Mouse (Mus musculus) brown adipose tissue, adult 24 weeks (tissue): ENCODE measurements around the gene Hamp. TPM values are rescaled to one million over a fixed set of nuclear protein-coding genes. Genes with fewer than 3 reads are reported as not detected.

Source experiments
- H3K27ac ChIP-seq: fragments of 200-500 bp; replicated peaks from 2 replicates; pipeline ENCODE4 v1.5.1; 2012; ENCODE audit warnings: low read depth, mild to moderate bottlenecking, low read length
- H3K4me1 ChIP-seq: fragments of 200-500 bp; 2 replicates; pipeline ENCODE4 v1.6.1; 2012; ENCODE audit warnings: low read length, mixed read lengths; ENCODE audit not compliant: control insufficient read depth, insufficient read depth, insufficient read length
- H3K4me3 ChIP-seq: fragments of 200-500 bp; 2 replicates; pipeline ENCODE4 v1.5.1; 2012; ENCODE audit warnings: low read depth, mild to moderate bottlenecking, low read length, moderate library complexity; ENCODE audit not compliant: insufficient read depth
- polyA plus RNA-seq: library from polyadenylated mRNA; stranded (reverse); fragments of >200 nt; gene quantifications from 2 replicates; pipeline ENCODE4 v1.2.4, GENCODE M21; 2012; ENCODE audit not compliant: missing spikeins, insufficient read depth, insufficient read length

Hamp gene
- polyA plus RNA-seq, 1 experiment, result 4.4 TPM

DNA sequence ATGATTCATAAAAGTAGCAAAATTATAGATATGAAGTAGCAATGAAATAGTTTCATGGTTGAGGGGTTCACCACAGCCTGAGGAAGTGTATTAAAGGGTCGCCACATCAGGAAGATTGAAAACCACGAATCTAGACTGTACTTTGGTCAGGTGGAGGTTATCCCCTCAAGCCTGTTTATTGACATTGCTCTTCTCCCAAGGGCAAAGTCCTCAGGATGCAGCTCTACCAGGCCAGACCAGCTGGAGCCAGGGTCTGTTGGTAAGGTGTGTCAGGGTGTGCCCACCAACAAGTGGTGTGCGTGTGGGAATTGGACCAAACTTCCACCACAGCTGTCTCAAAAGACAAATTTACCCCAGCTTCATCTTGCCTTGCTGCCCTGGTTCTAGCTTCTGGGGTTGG, 48.6 kb downstream of the Hamp start:
- Histone ChIP-seq H3K27ac (no peak overlapping the region), H3K4me3 (no peak overlapping the region), H3K4me1 (no peaks in the 10 kb centered on the region)

DNA sequence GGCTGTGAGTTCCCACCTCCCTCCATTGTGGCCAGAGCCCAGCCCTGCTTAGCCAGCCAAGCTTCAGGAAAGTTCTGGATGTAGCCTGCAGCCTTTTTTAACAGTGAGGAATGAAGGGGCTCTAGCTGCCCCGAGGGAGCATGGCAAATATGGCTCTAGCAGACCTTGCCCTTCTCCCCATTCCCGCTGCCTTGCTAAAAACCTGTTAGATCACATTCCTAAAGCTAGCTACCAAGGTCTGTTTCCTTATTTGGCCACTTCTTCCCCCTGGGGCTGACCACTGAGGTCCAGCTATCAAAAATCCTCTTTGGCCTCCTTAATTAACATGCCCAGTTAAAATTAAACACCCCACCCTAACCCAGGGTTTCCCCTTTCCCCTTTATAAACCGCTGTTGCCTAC, 51.3 kb downstream of the Hamp start:
- Histone ChIP-seq H3K27ac (no peak overlapping the region), H3K4me3 (no peak overlapping the region), H3K4me1 (no peaks in the 10 kb centered on the region)

Other genes starting within 250 kb of the Hamp start
- not detected in 2 replicates for gene 2200002J24Rik, start 245.1 kb downstream of the Hamp start, polyA plus RNA-seq
- gene Atp4a, start 231.8 kb downstream of the Hamp start, polyA plus RNA-seq, result not detected in 2 replicates
- 209 and 275 TPM in 2 replicates for gene Tmem147, start 214.5 kb downstream of the Hamp start, polyA plus RNA-seq
- not detected in 2 replicates for gene Gapdhs, start 200.4 kb downstream of the Hamp start, polyA plus RNA-seq
- 12.3 and 18.2 TPM in 2 replicates for gene Sbsn, start 192.6 kb downstream of the Hamp start, polyA plus RNA-seq
- 7.4 and 7.8 TPM in 2 replicates for gene Dmkn, start 180.3 kb downstream of the Hamp start, polyA plus RNA-seq
- 11.5 and 15.2 TPM in 2 replicates for gene Krtdap, start 156.1 kb downstream of the Hamp start, polyA plus RNA-seq
- gene Ffar2, start 120.3 kb downstream of the Hamp start, polyA plus RNA-seq, result 4.8 and 7.4 TPM in 2 replicates
- gene Ffar3, start 87.9 kb downstream of the Hamp start, polyA plus RNA-seq, result not detected in 2 replicates
- gene Ffar1, start 82.5 kb downstream of the Hamp start, polyA plus RNA-seq, result not detected in 2 replicates
- 0.40 and 0.88 TPM in 2 replicates for gene Cd22, start 63.7 kb downstream of the Hamp start, polyA plus RNA-seq
- gene Mag, start 29.2 kb downstream of the Hamp start, polyA plus RNA-seq, result not detected in 2 replicates
- not detected in 2 replicates for gene Hamp2, start 19.4 kb downstream of the Hamp start, polyA plus RNA-seq
- 66.8 and 103 TPM in 2 replicates for gene Usf2, start 12.8 kb upstream of the Hamp start, polyA plus RNA-seq
- 1.1 TPM in 1 of 2 replicates, not detected in the other for gene Lsr, start 29.4 kb upstream of the Hamp start, polyA plus RNA-seq
- gene Fam187b, start 29.8 kb upstream of the Hamp start, polyA plus RNA-seq, result not detected in 2 replicates
- gene Fxyd5, start 98.4 kb upstream of the Hamp start, polyA plus RNA-seq, result 26.7 and 30.8 TPM in 2 replicates
- gene Fxyd7, start 107.4 kb upstream of the Hamp start, polyA plus RNA-seq, result 1.9 and 2.3 TPM in 2 replicates
- gene Fxyd1, start 113.2 kb upstream of the Hamp start, polyA plus RNA-seq, result 346 TPM in 2 replicates
- gene Lgi4, start 115.3 kb upstream of the Hamp start, polyA plus RNA-seq, result 3.0 and 3.2 TPM in 2 replicates
- gene Fxyd3, start 132.7 kb upstream of the Hamp start, polyA plus RNA-seq, result not detected in 2 replicates
- gene Hpn, start 171.3 kb upstream of the Hamp start, polyA plus RNA-seq, result not detected in 2 replicates
- gene Scn1b, start 183.0 kb upstream of the Hamp start, polyA plus RNA-seq, result 25.9 and 30.4 TPM in 2 replicates
- 24.7 and 34.9 TPM in 2 replicates for gene Gramd1a, start 211.9 kb upstream of the Hamp start, polyA plus RNA-seq